Mouse (Mus musculus): ENCODE measurements around the gene Atp5j. TPM values are rescaled to one million over a fixed set of nuclear protein-coding genes. Genes with fewer than 3 reads are reported as not detected.

The Atp5j gene
- polyA plus RNA-seq, 1 experiment from 2014 or later: 685 TPM

DNA sequence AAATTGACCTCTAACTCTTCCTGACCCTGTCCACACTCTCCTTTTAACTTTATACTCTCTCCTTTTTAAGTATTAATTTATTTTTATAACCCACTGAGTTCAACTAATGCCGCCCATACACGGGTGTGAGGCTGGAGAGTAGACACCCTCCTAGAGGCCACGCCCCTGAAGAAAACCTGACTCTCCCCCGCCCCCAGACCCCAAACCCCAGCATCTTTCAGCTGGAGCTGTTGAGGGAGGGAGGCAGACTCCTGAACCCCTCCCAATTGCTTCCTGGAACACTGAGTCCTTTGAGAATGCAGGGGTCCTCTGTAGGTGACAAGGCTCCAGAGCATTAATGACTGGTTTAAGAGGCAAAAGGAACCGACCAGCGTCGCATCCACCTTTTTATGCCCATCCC lies 50.5 kb downstream of the Atp5j start:
- DNase-seq (ENCODE audit: low read depth, low spot score) (no peak), ATAC-seq (no peak)
- peaks cover 3% of the 10 kb centered on the region for H3K27me3 ChIP-seq
- TF ChIP-seq CTCF (IDR thresholded peaks at IDR 0.05): no peak
- POLR2A ChIA-PET: no interaction called here
- CTCF ChIA-PET: no interaction called here
- in situ Hi-C loops (cut with MboI; ENCODE audit: low pct_unique_long_range_greater_than_20kb): no loop called here

DNA sequence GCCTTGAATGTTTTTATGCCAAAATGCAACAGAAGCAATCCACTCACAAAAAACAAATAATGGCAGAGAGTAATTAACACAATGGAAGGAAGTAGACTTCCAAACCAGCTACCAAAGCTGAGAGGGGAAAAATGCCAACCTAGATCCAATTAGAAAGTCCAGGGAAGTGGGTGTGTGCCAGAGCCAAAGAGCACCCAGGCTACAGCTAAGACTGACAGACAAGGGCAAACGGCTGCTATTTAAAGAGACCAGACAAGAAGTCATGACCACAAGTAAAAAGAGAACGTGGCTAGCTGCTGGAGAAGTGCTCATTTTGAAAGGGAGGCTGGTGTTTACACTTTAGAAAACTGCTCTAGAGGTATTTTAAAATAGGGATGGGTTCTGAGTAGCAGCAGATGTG lies 52.1 kb downstream of the Atp5j start:
- ChIA-PET POLR2A (no interaction called here), CTCF (no interaction called here)
- in situ Hi-C loops (cut with MboI; ENCODE audit: low pct_unique_long_range_greater_than_20kb): no loop called here
- no peak for ATAC-seq
- TF ChIP-seq CTCF (IDR thresholded peaks at IDR 0.05): no peak
- H3K27me3 ChIP-seq: peaks cover 3% of the 10 kb centered on the region
- DNase-seq (ENCODE audit: low read depth, low spot score): no peak

DNA sequence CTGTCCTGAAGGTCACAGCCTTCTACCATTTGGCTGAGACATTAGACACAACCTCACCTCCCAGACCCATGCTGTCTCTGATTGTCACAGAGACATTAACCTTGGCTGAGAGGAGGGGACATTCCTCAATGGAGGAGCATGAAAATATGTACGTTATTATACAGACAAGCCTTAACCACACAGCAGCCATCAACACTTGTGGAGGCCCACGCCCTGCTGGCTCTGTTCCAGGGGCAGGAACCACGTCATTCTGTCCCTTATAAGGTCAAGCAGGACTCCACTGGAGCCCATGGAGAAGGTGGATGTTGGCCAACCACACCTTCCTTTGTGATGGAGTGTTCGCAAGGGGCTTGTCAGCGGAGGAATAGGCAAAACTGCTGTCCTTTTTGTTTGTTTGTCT lies 55.7 kb downstream of the Atp5j start:
- TF ChIP-seq CTCF (IDR thresholded peaks at IDR 0.05): no peak
- ChIA-PET CTCF (no interaction called here), POLR2A (no interaction called here)
- H3K27me3 ChIP-seq: no peaks in the 10 kb centered on the region
- DNase-seq (ENCODE audit: low read depth, low spot score): no peak
- ATAC-seq: no peak
- in situ Hi-C loops (cut with MboI; ENCODE audit: low pct_unique_long_range_greater_than_20kb): no loop called here

DNA sequence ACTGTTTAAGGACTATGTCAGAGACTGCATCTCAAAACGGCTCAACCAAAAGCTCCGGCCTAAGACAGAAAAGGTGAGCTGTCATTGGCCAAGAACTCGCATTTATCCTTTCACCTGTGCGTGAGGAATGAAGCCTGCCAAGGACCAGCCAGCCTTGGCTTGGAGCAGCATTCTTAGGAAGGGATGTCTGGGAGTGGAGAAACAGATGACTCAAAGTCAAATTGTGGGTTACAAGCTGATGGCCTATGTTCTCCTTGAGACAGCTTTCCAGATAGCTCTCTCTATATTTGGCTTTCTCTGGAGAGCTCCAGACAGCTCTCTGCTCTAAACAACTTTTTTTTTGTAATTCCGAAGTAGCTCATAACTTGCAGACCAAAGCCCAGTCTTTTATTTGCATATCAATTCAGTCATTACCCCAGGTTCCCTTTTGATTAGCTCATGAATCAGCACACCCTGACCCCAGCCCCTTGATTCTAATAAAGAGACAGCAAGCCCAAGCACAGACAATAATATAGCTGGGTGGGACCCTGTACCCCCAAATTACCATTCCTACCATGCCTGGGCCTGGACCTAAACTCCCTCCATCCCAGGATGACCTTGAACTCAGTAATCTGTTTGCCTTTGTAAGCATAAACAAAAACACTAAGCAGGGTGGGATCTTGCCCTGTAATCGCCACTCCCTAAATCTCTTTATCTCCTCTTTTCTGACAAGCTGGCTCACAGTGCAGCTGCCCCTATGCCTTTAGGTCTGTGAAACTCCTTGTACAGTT lies 56.4 kb downstream of the Atp5j start:
- TF ChIP-seq CTCF (IDR thresholded peaks at IDR 0.05): no peak
- no peak for ATAC-seq
- in situ Hi-C loops (cut with MboI; ENCODE audit: low pct_unique_long_range_greater_than_20kb): no loop called here
- H3K27me3 ChIP-seq: peaks cover 5% of the 10 kb centered on the region
- ChIA-PET POLR2A (no interaction called here), CTCF (no interaction called here)
- DNase-seq (ENCODE audit: low read depth, low spot score): no peak

DNA sequence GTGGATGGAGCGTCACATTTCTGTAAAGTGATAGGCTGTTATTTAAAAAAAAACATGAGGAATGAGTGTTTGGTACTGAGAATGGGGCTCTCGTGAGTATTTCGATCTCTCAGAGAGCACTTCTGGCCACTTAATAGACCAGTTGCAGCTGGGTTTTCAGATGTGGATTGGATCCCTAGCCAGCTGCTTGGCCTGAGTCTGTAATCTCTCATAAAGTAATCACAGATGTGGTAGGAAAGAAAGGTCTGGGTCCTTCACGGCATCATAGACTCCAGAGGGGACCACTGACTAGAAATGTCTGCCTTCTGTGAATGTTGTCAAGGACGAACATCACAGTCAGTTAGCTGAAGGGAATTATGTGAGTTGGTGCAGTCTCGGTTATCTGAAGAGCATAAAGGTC lies 57.0 kb downstream of the Atp5j start:
- POLR2A ChIA-PET: no interaction called here

More for the DNA sequence above, 57.0 kb downstream of the Atp5j start:
- H3K27me3 ChIP-seq: peaks cover 6% of the 10 kb centered on the region
- TF ChIP-seq CTCF (IDR thresholded peaks at IDR 0.05): no peak
- DNase-seq (ENCODE audit: low read depth, low spot score): no peak
- in situ Hi-C loops (cut with MboI; ENCODE audit: low pct_unique_long_range_greater_than_20kb): no loop called here
- CTCF ChIA-PET: no interaction called here
- no peak for ATAC-seq

Other genes with a start within 250 kb of the Atp5j start
- gene Mrpl39, start 99.9 kb downstream of the Atp5j start, polyA plus RNA-seq (2021): 43.8 TPM
- gene Jam2, start 61.5 kb downstream of the Atp5j start, polyA plus RNA-seq (2021): 0.05 TPM
- 41.0 TPM for gene Gabpa, start 700 bp downstream of the Atp5j start, polyA plus RNA-seq (2021)

Data from Patski (cell line).